Comparison of ENCODE assay signal across 31 mouse cellular contexts in the genomic region with DNA sequence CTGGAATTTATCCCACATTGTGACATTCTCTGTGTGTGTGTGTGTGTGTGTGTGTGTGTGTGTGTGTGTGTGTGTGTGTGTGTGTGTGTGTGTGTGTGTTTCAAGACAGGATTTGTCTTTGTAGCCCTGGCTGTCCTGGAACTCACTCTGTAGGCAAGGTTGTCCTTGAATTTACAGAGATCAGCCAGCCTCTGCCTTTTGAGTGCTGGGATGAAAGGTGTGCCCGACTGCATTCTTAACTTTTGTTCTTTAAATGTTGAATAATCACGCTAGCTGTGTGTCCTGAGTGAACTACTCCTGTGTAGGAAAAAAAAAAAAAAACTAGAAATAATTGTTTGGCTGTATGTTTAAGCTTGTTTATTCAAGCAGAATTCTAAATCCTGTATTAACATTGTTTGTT. TPM values are rescaled to one million over a fixed set of nuclear protein-coding genes. Genes with fewer than 3 reads are reported as not detected.
"Had no signal": no experiment of that assay in that cellular context is flagged by ENCODE, and none has a peak within 500 bp of the region (broad histone marks: within the 10 kb centered on the region; RNA-seq: fewer than 3 reads in every experiment).

No protein-coding gene starts in this region.

- H3K9me3 ChIP-seq: limb, embryonic 12.5 days; limb, embryonic 13.5 days; limb, embryonic 15.5 days; liver, embryonic 13.5 days; liver, embryonic 15.5 days; lung, embryonic 15.5 days; megakaryocyte, embryonic 14.5 days; midbrain, embryonic 10.5 days; midbrain, embryonic 12.5 days; midbrain, embryonic 13.5 days; midbrain, embryonic 15.5 days; neural tube, embryonic 12.5 days had no signal

- ATAC-seq: liver, postnatal 0 days; lung, postnatal 0 days; midbrain, embryonic 13.5 days; midbrain, embryonic 15.5 days; midbrain, embryonic 16.5 days had no signal

- H3K4me3 ChIP-seq: limb, embryonic 12.5 days; limb, embryonic 13.5 days; limb, embryonic 15.5 days; liver, embryonic 13.5 days; liver, embryonic 15.5 days; lung, embryonic 15.5 days; megakaryocyte, embryonic 14.5 days; midbrain, embryonic 10.5 days; midbrain, embryonic 12.5 days; midbrain, embryonic 13.5 days; midbrain, embryonic 15.5 days; myocyte; neural tube, embryonic 12.5 days had no signal

- H3K36me3 ChIP-seq: midbrain, embryonic 15.5 days had no signal

- H3K27ac ChIP-seq: limb, embryonic 12.5 days; limb, embryonic 13.5 days; limb, embryonic 15.5 days; liver, embryonic 13.5 days; liver, embryonic 14.5 days; liver, embryonic 15.5 days; lung, embryonic 15.5 days; macrophage; midbrain, embryonic 10.5 days; midbrain, embryonic 12.5 days; midbrain, embryonic 13.5 days; midbrain, embryonic 15.5 days; neural tube, embryonic 12.5 days had no signal

- DNase-seq: left cerebral cortex, postnatal 4 days; liver; liver, embryonic 13.5 days; liver, postnatal 0 days; lung, adult 18-20 months; lung, adult 2 months; lung, embryonic 14.5 days; lung, postnatal 10 days; lung, postnatal 14 days; lung, postnatal 36 days; lung, postnatal 4 days; midbrain, embryonic 14.5 days had no signal

- H3K4me1 ChIP-seq: limb, embryonic 12.5 days; limb, embryonic 13.5 days; limb, embryonic 15.5 days; liver, embryonic 13.5 days; liver, embryonic 15.5 days; lung, embryonic 15.5 days; megakaryocyte, embryonic 14.5 days; midbrain, embryonic 10.5 days; midbrain, embryonic 12.5 days; midbrain, embryonic 13.5 days; midbrain, embryonic 15.5 days; neural tube, embryonic 12.5 days had no signal

- H3K9ac ChIP-seq: limb, embryonic 12.5 days; limb, embryonic 13.5 days; limb, embryonic 15.5 days; liver, embryonic 13.5 days; liver, embryonic 14.5 days; liver, embryonic 15.5 days; liver, postnatal 0 days; lung, embryonic 14.5 days; lung, embryonic 15.5 days; midbrain, embryonic 12.5 days; midbrain, embryonic 13.5 days; midbrain, embryonic 15.5 days; neural tube, embryonic 12.5 days had no signal

- H3K27me3 ChIP-seq: limb, embryonic 12.5 days; limb, embryonic 13.5 days; limb, embryonic 15.5 days; liver, embryonic 13.5 days; liver, embryonic 15.5 days; lung, embryonic 15.5 days; megakaryocyte, embryonic 14.5 days; midbrain, embryonic 12.5 days; midbrain, embryonic 13.5 days; midbrain, embryonic 15.5 days; neural tube, embryonic 12.5 days had no signal

- H3K4me2 ChIP-seq: limb, embryonic 12.5 days; limb, embryonic 13.5 days; limb, embryonic 15.5 days; liver, embryonic 11.5 days; liver, embryonic 13.5 days; liver, embryonic 15.5 days; lung, embryonic 14.5 days; lung, embryonic 15.5 days; midbrain, embryonic 11.5 days; midbrain, embryonic 12.5 days; midbrain, embryonic 13.5 days; midbrain, embryonic 15.5 days; neural tube, embryonic 12.5 days had no signal

RNA-seq across cellular contexts. Expression of a gene that starts 39.2 kb away (rescaled TPM):
- polyA plus RNA-seq: liver, adult 2 months had no signal
